Mouse (Mus musculus): Measurements from ENCODE around the gene Gm21969. TPM values are rescaled to one million over a fixed set of nuclear protein-coding genes. Genes with fewer than 3 reads are reported as not detected.
A peak's percentile ranks its signal among the peaks of the same experiment; 100 is the strongest.

Gene Gm21969
- not detected in 2 replicates for total RNA-seq (2021)
- long read RNA-seq, partial matches to known transcripts: 0 of 3 reads
- long read RNA-seq, other reads (novel, unspliced or antisense): 3 of 3 reads

DNA sequence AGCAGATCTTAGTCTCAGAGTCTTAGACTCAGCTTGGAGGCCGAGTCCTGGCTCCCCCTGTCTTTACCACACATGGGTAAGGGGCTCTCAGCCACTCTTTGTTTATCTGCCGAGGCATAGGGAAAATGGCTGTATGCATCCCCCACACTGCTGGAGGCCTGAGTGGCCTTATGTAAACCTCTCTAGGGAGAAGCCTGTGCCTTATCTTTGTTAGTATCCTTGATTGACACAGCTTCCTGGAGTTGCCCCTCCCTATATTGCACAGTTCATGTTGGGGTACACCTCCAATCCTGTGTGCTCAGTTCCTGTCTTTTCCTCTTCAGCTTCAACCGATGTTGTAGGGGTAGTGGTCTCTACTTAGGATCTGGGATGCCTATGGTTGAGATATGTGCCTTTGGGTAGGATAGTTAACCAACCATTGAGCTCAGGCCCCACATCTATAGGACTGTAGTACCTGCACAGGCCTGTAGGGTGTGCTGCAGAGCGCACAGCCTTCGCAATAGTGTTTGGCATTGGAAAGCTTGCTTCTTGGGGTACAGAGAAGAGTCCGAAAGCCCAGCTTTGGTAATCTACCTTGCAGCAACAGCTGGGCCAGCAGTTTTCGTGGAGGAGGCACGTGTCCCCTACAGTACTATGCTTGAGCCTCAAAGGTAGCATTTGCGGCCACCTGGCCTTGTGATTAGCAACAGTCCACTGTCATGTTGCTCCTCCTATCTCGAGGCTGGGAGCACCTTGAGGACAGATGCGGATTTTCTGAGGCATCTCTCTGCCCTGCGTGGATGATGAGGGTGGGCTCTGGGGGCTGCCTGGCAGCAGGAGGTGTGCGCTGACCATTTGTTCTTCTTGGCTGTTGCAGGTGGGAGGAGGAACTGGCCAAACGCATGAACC lies at the start of gene Gm21969:
Gene Gm21969, plus strand, starts transcription at position 830 of the 888 bp plus-strand sequence.
- peak; percentile 46 for DNase-seq

DNA sequence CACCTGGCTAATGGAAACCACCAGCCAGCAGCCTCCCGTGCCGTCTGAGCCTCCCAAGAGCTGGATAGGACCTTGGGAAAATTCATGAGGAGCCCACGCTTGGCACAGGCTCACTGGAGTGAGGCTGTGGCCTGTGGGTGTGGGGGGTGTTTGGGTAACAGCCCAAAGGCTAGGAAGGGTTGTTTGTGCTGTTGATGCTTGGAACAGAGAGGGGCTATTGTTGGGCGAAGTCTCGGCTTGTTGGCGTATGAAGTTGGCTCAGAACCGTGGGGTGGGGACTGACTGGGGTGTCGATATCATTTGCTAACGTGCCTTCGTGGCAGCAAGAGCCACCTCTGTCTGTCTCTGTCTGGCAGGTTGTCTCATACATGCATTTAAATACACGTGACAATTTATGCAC lies 47.8 kb upstream of the Gm21969 start:
- no peak for DNase-seq

- no peak for DNase-seq
Observed at GRCm38 (mm10) chr4:139555951-139556350, 47.0 kb upstream of the Gm21969 start.

DNA sequence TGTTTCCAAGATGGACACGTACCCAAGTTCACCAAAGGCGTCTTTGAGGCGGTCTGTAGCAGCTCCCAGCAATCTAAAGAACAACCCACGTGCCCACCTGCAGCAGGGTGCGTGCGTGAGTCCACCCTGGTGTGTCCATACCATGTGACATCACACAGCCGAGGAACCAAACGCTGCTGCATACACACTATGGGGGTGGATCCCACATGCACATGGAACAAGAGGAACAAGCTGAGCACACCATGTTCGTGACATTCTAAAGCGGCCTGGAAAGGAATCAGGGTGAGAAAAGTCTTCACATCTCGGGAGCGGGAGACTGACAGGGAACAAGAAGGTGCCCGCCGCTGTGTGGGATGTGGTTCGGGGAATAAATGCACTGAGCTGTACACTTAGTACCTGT lies 34.6 kb upstream of the Gm21969 start:
- DNase-seq: no peak

- DNase-seq: no peak
Observed at GRCm38 (mm10) chr4:139570756-139571155, 32.2 kb upstream of the Gm21969 start.

DNA sequence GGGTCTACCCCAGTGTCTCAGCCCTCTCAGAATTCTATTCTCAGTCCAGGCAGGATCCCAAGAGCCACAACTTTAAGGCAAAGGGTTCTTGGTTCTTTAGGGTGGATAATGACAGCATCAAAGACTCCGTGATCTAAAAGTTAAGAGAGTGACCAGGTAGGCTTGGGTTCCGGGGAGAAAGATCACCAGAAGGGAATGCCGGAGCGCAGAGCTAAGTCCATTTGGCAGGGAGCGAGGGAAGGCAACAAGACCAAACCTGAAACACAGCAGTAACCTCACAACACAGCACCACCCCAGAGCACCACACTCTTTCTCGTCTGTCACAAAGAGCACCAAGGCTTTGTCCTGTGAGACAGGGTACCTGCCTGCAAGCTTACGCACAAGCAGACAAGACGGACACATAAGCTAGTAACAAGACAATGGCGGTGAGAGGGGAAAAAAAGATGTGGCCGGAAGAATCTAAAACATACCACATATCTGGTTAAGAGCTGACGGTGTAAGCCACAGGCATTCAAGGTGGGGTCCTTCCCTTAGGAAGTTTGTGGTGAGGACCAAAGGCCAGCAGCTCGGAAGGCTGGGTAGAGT lies 30.0 kb upstream of the Gm21969 start:
- no peak for DNase-seq

- peak; percentile 98 for DNase-seq
Observed at GRCm38 (mm10) chr4:139574156-139574798, 28.7 kb upstream of the Gm21969 start.

- peak; percentile 68 for DNase-seq
Observed at GRCm38 (mm10) chr4:139574799-139575672, 27.9 kb upstream of the Gm21969 start.

DNA sequence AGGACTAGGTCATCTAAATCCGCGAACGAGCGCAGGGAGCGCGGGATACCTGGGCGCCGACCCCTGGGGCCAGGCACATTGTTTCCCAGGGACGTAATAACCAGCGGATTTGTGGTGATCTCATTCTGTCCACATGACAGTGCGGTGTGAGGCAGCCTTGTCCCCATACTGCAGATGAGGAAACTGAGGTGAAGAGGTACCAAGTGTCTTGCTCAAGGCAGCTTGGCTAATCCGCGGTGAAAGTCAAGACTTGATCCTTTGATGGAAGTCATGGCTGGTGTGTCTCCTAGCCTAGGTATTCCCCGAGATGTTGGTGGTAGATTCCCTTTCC lies 27.3 kb upstream of the Gm21969 start:
- DNase-seq: no peak

GRCm38 (mm10) chr4:139576251-139576880 lies 26.6 kb upstream of the Gm21969 start:
- no peak for DNase-seq

DNA sequence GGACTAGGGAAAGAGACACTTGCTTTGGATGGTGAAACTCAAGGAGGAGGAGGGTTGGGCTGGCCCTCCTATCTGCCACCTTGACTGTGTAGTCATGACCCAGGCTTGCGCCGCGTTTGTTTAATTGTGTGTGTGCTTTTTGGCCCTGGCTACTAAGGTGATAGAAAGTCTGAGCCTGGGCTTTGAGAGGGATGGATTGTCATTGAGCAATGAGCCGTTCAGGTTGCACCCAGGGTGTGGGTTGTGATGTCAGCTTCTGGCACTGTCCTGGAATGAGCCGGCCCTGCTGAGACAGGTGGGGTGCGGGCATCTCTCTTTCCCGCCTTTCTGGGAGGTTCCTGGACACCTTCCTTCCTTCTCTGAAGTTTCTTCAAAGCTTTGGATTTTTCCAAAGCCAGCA lies 26.0 kb upstream of the Gm21969 start:
- DNase-seq: no peak

DNA sequence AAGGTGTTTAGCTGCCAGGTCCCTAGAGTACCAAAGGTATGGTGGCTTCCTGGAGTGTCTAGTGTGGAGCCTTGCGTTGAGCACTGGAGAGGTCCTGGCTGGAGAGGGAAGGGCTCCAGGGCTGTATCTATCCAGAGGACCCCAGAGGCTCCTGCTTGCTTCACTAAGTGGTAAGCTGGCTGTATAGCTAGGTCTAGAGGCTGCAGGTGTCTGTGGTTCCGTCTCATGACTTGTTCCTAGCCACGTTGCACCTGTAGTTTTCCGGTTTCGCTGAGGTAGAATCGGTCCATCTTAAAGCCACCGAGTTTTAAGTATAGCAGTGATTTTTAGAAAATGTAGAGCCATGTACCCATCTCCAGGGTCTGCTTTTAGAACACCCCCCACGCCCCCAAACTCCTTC lies 24.6 kb upstream of the Gm21969 start:
- DNase-seq: no peak

DNA sequence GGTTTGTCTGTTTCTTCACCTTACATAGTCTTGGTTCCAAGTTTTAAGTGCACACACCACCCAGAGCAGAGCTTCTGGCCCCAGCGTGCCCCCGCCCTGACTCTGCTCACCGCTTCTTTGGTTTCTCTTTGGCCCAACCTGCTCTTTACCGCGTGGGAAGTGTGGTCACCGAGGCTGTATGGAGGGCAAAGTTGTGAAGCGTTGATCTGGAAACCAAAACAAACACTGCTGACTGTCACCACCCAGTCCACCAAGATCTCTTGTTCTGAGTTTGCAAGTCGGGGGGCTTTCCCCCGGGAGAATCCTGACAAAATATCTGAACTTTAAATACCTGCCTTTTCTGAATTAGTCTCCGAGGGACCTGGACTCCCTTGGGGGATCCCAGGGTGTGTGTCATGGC lies 24.0 kb upstream of the Gm21969 start:
- no peak for DNase-seq

DNA sequence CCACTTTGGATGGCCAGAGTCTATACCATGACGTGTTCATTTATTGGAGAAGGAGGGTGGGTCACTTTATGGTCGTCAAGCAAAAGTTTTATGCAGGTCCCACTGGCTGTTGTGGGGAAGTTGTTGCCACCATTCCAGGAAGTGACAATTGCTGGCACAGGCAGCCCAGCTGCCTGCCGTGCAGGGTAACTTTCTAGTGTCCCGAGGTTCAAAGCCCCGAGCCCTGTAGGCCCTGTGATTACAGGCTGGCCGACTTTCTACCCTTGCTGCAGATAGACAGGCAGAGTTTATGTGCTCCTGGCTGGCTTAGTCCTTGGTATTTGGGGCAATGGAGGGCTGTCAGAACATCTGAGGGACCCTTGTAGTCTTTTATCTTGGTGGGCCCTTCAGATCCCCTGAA lies 23.5 kb upstream of the Gm21969 start:
- no peak for DNase-seq

DNA sequence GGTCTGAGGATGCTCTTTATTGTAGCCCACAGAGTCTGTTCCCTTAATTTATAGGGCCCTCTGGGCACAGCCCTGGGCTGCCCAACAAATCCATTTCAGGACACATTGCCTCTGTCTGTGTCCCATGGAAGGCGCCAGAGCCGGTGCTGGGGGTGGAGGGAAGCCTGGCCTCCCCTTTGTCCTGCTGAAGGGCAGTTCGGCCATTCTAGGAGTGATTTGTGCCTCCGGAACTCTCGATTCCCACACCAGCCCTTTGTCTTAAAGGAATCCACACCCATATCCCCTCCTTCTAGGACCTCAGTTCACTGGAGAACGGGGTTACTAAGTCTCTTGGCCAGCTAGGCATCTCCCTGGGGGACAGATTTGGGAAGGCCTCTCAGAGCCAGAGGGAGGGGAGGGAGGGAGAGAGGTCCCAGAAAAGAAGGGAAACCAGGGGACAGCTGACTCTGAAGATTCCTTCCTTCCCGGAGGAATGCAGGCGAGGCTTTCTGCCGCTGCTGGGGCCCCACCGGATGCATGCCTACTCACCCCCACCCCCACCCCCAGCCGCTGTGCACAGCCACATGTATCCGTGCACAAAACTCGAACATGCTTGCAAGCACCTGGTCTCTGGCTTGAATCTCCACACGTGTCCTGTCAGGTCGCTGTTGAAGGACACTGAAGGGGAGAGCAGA lies 22.2 kb upstream of the Gm21969 start:
- no peak for DNase-seq

- DNase-seq: peak; percentile 53
Observed at GRCm38 (mm10) chr4:139581427-139582051, 21.4 kb upstream of the Gm21969 start.

DNA sequence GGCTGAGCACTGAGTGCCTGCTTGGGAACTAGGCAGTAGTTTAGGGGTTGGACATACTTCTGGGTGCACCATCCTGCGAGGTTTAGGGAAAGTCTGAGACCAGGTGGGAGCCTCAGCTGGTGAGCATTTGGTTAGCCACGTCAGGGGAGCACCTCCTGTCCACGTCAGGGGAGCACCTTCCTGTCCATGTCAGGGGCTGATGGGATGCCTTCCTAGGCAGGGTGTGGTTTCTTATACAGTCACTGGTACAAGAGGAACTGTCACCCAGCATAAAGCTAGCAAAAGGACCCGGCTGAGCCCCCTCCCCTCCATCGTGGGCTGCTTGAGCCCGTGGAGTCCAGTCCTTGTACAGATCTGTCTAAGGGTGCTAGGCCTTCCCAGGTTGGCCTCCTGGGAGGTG lies 20.6 kb upstream of the Gm21969 start:
- DNase-seq: no peak

DNA sequence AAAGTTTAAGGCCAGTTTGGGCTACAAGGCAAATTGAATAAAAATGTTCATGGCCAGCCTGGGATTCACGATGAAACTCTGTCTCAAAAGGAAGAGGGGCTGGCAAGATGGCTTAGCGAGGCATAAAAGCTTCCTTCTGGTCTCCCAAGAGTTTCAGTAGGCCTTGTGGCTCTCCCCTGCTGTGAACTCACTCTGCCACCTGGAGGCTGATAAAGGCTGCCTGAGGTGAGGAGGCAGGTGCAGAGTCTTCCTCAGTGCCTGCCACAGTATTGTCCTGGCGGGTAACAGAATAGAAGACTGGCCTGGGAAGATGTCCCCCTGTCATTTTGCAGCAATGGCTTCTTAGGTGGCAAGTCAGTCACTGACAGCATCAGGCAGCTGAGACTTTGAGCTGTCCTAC lies 20.1 kb upstream of the Gm21969 start:
- no peak for DNase-seq

GRCm38 (mm10) chr4:139583629-139584245 lies 19.2 kb upstream of the Gm21969 start:
- no peak for DNase-seq

- DNase-seq: no peak
Observed at GRCm38 (mm10) chr4:139584704-139585103, 18.3 kb upstream of the Gm21969 start.
